Mouse (Mus musculus) skeletal muscle tissue, adult 2 months (tissue): ENCODE results near the gene Rsbn1.

Experiments used
- DNase-seq: peaks from one replicate; pipeline ENCODE4 v3.0.0-alpha.2; 2012; ENCODE audit warnings: low read depth, low spot score

Gene Rsbn1

DNA sequence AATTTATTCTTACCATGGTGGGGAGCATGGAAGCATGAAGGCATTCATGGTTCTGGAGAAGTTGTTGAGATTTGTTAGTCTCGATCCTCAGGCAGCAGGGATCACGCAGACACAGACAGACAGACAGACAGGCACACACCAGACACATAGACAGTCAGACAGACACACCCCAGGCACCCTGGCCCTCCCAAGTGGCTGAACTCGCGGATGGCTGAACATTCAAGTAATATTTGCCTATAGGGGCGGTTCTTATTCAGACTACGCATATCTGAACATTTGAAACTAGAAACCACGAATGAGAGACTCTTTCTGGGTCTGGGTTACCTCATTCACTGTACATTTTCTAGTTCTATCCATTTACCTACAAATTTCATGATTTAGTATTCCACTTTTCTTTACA is 34.7 kb downstream of the Rsbn1 start:
- DNase-seq = no peak

DNA sequence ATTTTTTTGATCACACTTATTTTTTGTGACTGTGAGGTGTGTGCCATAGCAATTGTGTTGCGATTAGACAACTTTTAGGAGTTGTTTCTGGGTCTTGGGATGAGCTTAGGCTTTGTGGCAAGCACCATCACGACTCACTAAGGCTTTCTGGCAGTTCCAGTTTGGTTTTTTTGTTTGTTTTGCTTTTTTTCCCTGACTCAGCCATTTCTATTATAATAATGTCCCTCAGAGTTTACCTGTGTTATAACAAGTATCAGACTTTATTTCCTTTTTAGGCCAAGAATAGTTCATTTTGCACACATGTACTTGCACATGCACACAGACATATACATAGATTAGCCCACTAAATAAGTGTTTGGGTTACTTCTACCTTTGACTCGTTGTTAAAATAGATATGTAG is 46.7 kb downstream of the Rsbn1 start:
- DNase-seq = no peak

DNA sequence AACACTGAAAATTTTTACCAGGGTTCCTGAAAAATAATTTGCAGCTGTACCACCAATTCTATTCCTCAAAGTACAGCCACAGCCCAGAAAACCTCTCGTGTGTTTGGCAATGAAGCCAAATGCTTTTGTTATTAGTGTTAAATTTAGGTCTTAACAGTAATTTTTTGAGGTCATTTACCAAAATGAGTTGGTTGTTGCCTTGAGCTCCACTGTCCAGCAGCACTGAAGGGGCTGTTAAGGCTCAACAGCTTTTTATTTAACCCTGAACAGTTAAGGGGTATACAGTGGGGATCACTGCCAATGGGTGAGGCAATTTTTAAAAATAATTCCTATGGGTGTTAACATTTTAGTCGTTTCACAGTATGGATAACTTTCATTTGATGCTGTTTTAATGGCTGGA is 53.3 kb downstream of the Rsbn1 start:
- no peak for DNase-seq

DNA sequence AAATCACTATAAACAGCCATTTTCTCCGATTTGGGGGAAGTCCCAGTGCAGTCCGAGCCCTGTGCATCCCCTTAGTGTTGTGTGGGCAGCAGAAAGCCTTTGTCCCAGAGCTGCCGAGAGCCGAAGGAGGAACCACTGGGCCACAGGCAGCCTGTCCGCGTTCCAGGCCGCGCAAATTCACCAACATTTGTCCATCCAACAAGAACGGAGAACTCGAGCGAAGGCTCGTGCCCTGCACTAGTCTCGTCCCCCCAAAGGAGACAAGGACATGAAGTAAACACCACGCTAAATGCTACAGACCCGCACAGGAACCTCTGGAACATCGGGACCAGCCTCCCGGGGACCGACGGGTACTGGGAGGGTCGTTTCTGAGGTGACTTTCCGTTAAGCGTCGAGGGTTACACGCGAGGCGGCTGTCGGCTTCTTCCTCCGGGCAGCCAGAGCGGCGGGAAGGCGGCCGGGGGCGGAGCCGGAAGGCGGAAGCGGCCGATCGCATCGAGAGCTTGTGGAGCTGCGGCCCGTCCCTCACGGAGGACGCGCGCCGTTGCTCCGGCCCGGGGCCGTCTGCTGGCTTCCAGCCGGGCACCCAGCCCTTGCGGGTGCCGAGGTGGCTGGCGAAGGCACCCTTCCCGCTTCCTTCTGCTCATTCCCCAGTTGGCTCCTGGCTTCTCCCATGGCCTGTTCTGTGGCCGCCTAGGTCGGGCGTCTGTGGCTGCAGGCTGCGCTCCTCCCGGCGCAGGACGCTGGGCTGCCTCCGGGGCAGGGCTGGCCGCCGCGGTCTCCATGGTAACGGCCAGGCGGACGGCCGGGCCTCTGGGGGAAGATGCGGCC is 54.2 kb downstream of the Rsbn1 start, which contains the start of gene Phtf1:
Gene Phtf1, plus strand, starts transcription at position 250 of the 831 bp plus-strand sequence.
- DNase-seq = peak; percentile 60

DNA sequence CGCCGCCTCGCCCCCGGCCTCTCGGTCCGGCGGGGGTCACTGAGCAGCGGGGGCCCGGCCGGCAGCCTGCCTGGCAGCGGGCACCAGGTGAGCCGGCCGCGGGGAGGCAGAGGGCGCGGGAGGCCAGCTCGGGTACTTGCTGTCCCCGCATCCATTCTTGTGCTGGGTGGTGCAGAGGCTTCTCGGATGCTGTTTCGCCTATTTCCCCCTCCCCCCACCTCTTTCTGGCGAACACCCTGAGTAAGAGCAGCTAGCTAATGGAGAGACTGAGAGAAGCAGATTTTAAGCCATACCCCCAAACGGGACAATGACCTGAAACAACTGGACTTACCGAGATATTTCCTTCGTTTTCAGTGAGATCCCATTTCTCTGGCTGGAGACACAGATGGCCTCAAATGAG is 54.8 kb downstream of the Rsbn1 start:
- DNase-seq = peak; percentile 5

DNA sequence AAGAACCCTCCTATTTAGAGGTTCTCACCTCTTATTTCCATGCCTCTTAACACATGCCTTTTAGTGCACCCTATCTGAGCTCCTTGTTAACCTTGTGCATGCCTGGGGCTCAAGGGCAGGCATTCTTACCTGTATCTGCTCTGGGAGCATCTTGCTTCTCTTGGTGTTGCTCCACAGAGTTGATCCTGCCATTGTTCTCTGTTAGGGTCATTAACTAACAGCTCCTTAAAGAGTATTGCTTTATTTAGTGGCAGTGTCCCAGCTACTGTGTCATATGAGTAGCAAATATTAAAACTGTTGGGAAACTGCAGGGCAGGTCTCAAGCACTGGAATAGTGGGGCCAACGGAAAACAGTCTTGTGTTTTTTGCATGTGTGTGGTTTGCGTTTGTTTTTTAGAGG is 57.2 kb downstream of the Rsbn1 start:
- DNase-seq = no peak

DNA sequence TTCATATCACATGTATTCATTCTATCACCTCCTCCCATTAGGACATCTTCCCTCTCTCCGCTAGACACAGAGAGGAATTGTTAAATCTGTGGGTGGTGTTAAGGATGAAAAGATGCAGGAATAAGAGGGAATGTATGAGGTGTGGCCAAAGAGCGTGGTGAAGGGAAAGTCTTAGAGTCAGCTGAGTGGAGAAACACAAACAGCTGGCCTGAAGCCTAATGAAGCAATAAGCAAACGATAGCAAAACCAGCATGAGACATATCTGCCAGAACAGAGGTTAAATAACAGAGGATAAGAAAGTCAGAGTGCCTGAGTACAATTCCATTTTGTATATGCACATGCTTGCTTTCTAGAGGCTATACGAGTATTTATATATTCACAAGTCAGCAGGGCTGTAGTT is 70.6 kb downstream of the Rsbn1 start:
- no peak for DNase-seq

DNA sequence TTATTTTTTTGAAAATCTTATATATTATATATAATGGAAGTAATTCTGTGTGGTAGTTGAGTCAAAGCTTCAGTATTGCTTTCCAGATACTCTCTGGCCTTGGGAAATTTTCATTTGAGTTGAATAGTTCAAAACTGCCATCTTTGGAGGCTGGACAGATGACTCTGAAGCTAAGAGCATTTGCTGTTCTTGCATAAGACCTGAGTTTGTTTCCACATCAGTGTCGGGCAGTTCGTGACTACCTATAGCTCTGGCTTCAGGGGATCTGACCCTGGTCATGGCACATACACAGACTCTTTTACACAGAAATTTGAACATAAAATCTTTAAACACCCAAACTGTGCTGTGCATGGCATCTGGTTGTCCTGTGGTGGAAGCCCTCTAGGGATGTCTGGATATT is 71.3 kb downstream of the Rsbn1 start:
- no peak for DNase-seq

DNA sequence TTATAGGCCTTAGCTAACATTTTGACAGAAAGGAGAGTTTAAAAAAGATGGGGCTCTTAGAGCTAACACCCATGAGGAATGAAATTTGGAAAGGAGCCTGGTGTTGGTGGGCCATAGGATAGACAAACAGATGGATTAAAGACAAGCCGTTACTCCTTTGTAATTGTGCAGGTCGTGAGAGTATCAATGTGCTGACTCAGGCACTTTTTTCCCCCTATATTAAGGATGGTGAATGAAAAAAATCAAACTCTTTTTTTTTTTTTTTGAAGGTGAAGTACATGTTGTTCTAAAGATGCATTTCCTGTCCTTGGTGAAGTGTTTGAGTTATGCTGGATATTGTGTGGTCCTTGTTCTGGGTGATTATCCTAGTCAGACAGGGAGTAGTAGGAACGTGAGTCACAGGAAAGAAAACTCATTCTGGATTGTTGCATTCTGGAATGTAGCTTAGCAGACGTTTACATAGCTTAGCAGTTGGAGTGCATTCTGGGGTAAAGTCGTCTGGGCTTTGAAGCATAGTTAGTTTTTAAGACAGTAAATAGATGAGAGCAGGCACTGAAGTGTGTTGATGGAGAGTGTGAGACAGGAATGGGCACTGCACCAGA is 74.0 kb downstream of the Rsbn1 start:
- no peak for DNase-seq

DNA sequence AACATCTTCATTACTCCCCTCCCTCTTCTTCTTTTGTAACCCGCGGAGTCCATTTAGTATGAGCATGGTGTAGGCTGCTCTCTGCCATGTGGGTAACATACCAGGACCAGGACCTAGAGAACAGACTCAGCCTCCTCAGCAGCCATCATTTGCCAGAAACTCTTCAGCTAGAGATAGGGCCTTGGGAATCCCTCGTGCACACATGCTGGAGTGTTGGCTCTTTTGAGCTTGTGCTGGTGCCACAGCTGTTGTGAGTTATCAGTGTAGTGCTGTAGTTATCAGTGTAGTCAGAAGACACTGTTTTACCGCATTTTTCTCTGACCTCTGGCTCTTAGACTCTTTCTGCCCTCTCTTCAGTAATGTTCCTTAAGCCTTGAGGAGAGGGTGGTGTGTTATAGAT is 75.4 kb downstream of the Rsbn1 start:
- DNase-seq = no peak

DNA sequence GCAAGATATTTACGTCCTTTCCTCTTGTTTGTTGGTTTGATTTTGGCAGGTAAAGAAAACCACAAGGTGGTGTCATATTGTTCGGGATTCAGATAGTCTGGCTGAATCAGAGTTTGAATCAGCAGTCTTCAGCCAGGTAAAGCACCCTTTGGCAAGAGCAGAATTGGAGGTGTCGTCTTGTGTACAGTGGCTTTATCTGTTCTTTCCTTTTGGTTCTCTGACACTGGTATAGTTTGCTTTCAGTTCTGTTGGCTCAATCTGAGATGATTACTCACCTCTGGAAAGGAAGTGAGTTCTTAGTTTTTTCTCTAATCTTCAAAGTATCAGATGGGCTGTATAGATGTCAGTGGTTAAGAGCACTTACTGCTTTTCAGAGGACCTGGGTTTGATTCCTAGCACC is 77.4 kb downstream of the Rsbn1 start:
- no peak for DNase-seq

DNA sequence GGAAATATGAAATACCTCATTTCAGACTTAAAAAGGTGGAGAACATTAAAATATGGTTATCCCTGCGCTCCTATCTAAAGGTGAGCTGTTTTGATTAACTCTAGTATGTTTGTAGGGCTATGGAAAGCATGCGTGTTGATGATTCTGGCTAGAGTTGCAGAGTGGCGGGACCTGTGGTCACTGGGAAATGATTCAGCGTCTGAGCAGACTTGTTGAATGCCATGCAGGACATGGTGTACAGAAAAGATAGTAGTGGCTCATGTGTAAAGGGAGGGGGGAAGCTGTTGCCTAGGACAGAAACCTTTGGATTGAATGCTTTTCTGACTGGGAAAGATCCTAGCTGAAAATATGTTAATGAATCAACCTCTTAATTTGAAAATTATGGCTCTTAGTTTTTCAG is 84.8 kb downstream of the Rsbn1 start:
- no peak for DNase-seq

DNA sequence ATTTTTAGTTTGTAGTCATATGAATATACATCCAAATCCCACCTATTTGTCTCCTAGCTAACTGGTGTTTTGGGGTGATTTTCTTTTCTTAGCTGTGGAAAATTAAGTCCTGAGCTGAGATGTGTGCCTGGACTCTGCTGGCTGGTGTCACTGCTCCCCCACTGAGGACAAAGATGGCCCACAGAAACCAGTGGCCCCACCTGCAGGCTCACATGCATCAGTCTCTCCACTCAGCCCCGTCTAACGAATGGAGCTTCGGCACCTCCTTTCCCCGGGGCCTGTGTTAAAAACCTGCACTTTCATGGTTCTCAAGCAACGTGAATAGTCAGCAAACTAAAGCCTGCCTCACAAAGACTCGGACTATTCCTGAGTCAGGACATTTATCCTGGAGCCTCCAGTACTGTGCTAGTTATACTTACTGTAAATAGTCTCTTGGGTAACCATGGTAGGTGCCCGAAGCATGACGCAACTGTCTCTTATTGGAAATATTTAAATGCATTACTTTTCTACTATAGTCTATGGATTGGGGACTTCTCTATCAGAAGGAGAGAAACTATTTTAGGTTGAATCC is 93.1 kb downstream of the Rsbn1 start:
- no peak for DNase-seq

DNA sequence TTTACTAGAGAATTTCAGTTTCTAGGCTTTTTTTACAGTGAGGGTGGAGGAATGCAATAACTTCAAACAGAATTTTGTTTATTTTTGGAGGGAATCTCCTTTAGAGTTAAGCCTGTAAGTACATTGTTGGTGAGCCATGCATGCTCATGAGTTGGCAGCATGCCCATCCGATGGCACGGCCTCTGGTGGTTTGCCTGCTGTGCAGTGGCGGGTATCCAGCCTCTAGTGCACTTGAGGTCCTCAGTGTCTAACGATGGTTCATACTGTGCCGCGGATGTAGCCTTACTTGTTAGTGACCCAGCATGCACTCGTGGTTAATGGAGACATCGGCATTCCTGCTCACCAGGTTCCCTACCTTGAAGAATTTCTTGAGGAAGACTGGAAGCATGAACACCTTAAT is 93.6 kb downstream of the Rsbn1 start:
- DNase-seq = no peak

DNA sequence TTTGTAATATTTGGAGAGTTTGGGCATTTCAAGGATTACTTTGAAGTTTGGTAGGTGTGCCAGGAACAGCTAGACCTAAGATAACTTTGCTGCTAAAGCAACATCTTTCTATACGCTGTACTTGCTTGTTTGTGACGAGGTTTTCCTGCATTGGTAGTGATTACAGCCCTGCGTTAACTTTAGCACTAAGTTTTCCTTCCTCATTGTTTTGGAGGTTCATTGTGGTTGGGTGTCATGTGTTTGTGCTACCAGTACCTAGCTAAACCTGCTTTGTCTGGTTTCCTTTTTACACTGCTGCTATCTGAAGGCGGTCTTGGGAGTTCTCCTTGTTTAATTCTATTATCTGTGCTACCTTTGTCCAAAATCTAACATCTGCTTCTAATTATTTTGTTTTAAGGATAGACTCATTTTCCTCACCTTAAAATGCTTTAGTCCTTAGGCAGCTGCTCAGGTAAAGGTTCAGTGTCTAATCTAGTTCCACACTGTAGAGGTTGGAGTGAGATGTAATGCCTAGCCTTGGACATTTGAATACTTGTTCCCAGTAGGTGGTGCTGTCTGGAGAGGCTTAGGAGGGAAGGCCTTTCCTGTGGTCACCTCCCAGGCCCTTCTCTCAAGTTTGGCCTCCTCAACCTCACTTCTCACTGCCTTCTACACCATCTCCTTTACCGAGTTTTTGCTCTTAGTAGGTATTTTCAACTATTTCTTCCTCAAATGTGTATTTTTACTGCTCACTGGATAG is 96.2 kb downstream of the Rsbn1 start:
- DNase-seq = no peak

DNA sequence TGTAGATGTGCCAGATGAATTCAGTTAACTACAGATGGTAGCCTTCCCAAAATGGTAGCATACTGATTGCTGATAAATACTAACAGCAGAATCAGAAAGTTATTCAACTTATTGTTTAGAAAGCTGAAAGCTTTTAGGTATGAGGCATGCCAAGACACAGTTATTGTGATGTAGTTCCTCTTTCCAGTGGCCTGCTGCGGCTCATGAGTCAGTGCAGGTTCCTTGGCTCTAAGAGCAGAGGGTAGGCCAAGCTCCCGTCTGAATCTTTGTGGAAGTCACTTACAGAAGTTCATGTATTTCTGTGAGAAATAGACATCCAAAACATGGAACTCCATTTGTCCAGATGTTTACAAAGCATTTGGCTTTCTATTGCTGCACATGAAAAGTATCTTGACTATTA is 98.1 kb downstream of the Rsbn1 start:
- DNase-seq = no peak
